Mouse (Mus musculus): ENCODE measurements around the gene Ppfibp1. TPM values are rescaled to one million over a fixed set of nuclear protein-coding genes. Genes with fewer than 3 reads are reported as not detected.

Ppfibp1 gene
- polyA plus RNA-seq, 1 experiment from 2014 or later: 17.8 TPM

DNA sequence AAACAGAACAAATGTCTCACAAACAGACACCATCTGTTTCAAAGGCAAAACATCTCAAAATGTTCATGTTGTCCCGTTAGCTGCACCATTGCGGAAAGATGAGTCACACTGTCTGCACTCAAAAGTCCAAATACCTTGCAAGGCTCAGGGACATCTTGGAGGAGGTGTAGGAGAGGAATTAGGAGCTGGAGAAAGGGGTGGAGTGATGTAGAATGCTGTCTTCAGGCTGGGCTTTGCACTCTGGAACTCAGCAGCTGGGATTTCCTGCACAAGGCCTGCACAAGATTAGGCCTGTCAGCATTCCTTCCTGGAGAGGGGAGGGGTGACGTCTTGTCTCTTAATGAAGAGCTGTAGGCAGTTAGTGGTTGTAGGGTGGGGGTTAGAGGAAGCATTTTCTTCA is 96.3 kb downstream of the Ppfibp1 start:
- no peak overlapping the region for H3K4me3 ChIP-seq (replicated peaks; ENCODE audit: low read length)
- WGBS: 60% methylated on average over 3 of the region's 3 CpGs
- no peaks in the 10 kb centered on the region for H3K27me3 ChIP-seq (replicated peaks; ENCODE audit: control insufficient read depth, insufficient read depth, low read length)
- ATAC-seq: no peak
- H3K9ac ChIP-seq (replicated peaks; ENCODE audit: low read depth, low read length): no peak overlapping the region
- H3K27ac ChIP-seq (ENCODE audit: low read length): no peak overlapping the region
- H3K4me2 ChIP-seq (ENCODE audit: low read length): no peak overlapping the region
- H3K4me1 ChIP-seq (replicated peaks; ENCODE audit: control insufficient read depth, insufficient read depth, low read length): peaks cover 8% of the 10 kb centered on the region
- H3K36me3 ChIP-seq (ENCODE audit: control insufficient read depth, insufficient read depth): no peaks in the 10 kb centered on the region
- H3K9me3 ChIP-seq (ENCODE audit: control insufficient read depth, low read length): no peaks in the 10 kb centered on the region

DNA sequence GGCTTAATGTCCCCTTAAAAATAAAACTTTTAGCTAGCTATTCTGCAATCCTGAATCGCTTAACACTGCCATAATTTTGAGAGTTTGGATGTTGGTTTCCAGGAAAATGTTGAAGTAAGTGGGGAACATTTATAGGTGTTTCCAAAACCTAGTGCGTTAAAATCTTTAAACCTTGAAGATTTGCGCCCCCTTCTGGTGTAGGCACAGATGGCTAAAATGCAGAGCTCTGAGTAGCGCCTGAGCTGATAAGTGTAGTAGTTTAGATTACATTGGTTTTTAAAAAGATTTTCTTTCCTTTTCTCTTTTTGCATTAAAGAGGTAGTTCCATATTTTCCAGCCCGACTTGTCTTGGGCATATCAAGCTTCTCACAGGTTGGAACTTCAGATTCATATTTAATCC is 105.9 kb downstream of the Ppfibp1 start:
- H3K4me2 ChIP-seq (ENCODE audit: low read length): no peak overlapping the region
- ATAC-seq: no peak

GRCm38 (mm10) chr6:146995391-146995790 is 107.1 kb downstream of the Ppfibp1 start:
- Histone ChIP-seq H3K9me3 (ENCODE audit: control insufficient read depth, low read length) (no peaks in the 10 kb centered on the region), H3K4me3 (replicated peaks; ENCODE audit: low read length) (no peak overlapping the region), H3K27ac (ENCODE audit: low read length) (no peak overlapping the region), H3K36me3 (ENCODE audit: control insufficient read depth, insufficient read depth) (no peaks in the 10 kb centered on the region), H3K9ac (replicated peaks; ENCODE audit: low read depth, low read length) (no peak overlapping the region), H3K4me1 (replicated peaks; ENCODE audit: control insufficient read depth, insufficient read depth, low read length) (no peaks in the 10 kb centered on the region), H3K4me2 (ENCODE audit: low read length) (no peak overlapping the region), H3K27me3 (replicated peaks; ENCODE audit: control insufficient read depth, insufficient read depth, low read length) (no peaks in the 10 kb centered on the region)
- no peak for ATAC-seq
- 89% methylated on average over 2 of the region's 2 CpGs for WGBS

More for the DNA sequence above, 105.9 kb downstream of the Ppfibp1 start:
- Histone ChIP-seq H3K27me3 (replicated peaks; ENCODE audit: control insufficient read depth, insufficient read depth, low read length) (no peaks in the 10 kb centered on the region), H3K9ac (replicated peaks; ENCODE audit: low read depth, low read length) (no peak overlapping the region), H3K4me3 (replicated peaks; ENCODE audit: low read length) (no peak overlapping the region), H3K9me3 (ENCODE audit: control insufficient read depth, low read length) (no peaks in the 10 kb centered on the region), H3K4me1 (replicated peaks; ENCODE audit: control insufficient read depth, insufficient read depth, low read length) (no peaks in the 10 kb centered on the region), H3K27ac (ENCODE audit: low read length) (no peak overlapping the region), H3K36me3 (ENCODE audit: control insufficient read depth, insufficient read depth) (no peaks in the 10 kb centered on the region)
- 40% methylated on average over 5 of the region's 5 CpGs for WGBS

- Histone ChIP-seq H3K36me3 (ENCODE audit: control insufficient read depth, insufficient read depth) (no peaks in the 10 kb centered on the region), H3K4me1 (replicated peaks; ENCODE audit: control insufficient read depth, insufficient read depth, low read length) (no peaks in the 10 kb centered on the region), H3K27me3 (replicated peaks; ENCODE audit: control insufficient read depth, insufficient read depth, low read length) (no peaks in the 10 kb centered on the region), H3K27ac (ENCODE audit: low read length) (no peak overlapping the region), H3K9me3 (ENCODE audit: control insufficient read depth, low read length) (no peaks in the 10 kb centered on the region), H3K4me2 (ENCODE audit: low read length) (no peak overlapping the region), H3K4me3 (replicated peaks; ENCODE audit: low read length) (no peak overlapping the region), H3K9ac (replicated peaks; ENCODE audit: low read depth, low read length) (no peak overlapping the region)
- 89% methylated on average over 6 of the region's 6 CpGs for WGBS
- no peak for ATAC-seq
These were observed 107.6 kb downstream of the Ppfibp1 start for GRCm38 (mm10) chr6:146995878-146996277.

DNA sequence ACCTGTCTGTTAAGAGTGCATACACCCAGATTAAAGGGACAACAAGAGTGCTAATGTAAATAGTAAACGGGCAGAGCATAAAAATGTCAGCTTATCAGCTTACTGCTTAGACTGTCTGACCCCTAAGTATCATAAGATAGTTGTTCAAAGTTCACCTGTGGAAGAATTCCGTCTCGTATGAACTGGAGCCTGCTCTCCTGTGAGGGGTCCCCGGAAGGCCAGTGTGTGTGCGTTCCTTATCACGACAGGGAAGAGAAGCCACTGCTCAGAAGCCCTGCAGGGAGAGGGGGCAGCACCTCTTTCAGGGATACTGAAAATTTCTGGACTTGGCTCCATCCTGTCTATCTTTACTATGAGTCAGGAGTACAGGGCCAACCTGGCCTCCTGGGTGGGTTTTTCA is 108.7 kb downstream of the Ppfibp1 start:
- no peaks in the 10 kb centered on the region for H3K36me3 ChIP-seq (ENCODE audit: control insufficient read depth, insufficient read depth)
- H3K4me1 ChIP-seq (replicated peaks; ENCODE audit: control insufficient read depth, insufficient read depth, low read length): no peaks in the 10 kb centered on the region
- no peaks in the 10 kb centered on the region for H3K9me3 ChIP-seq (ENCODE audit: control insufficient read depth, low read length)
- H3K9ac ChIP-seq (replicated peaks; ENCODE audit: low read depth, low read length): no peak overlapping the region
- H3K27ac ChIP-seq (ENCODE audit: low read length): no peak overlapping the region
- WGBS: 90% methylated on average over 6 of the region's 6 CpGs
- no peak overlapping the region for H3K4me3 ChIP-seq (replicated peaks; ENCODE audit: low read length)
- ATAC-seq: no peak
- H3K4me2 ChIP-seq (ENCODE audit: low read length): no peak overlapping the region
- H3K27me3 ChIP-seq (replicated peaks; ENCODE audit: control insufficient read depth, insufficient read depth, low read length): no peaks in the 10 kb centered on the region

- no peaks in the 10 kb centered on the region for H3K27me3 ChIP-seq (replicated peaks; ENCODE audit: control insufficient read depth, insufficient read depth, low read length)
- 95% methylated on average over 4 of the region's 4 CpGs for WGBS
- H3K4me2 ChIP-seq (ENCODE audit: low read length): no peak overlapping the region
- H3K4me1 ChIP-seq (replicated peaks; ENCODE audit: control insufficient read depth, insufficient read depth, low read length): no peaks in the 10 kb centered on the region
- no peak for ATAC-seq
- H3K4me3 ChIP-seq (replicated peaks; ENCODE audit: low read length): no peak overlapping the region
- H3K36me3 ChIP-seq (ENCODE audit: control insufficient read depth, insufficient read depth): no peaks in the 10 kb centered on the region
- no peaks in the 10 kb centered on the region for H3K9me3 ChIP-seq (ENCODE audit: control insufficient read depth, low read length)
- H3K9ac ChIP-seq (replicated peaks; ENCODE audit: low read depth, low read length): no peak overlapping the region
- H3K27ac ChIP-seq (ENCODE audit: low read length): no peak overlapping the region
These were observed 110.4 kb downstream of the Ppfibp1 start for GRCm38 (mm10) chr6:146998710-146999109.

DNA sequence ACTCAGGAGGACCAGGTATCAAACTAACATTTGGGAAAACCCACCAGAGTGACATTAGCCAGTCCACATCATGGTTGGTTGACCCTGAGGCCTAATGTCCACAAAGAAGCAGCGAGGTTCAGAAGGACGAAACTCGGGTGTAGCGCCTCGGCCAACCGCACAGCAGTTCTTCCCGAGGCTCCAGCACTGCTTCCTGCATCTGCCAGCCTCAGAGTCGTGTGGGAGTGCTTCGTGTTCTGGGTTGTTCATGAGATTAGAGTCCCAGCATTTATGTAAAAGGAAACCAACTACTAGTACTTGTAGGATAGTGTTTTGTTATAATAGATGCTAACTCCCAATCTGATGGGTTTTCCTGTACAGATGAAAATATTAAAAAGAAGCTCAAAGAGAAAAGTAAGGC is 111.0 kb downstream of the Ppfibp1 start:
- no peak for ATAC-seq
- WGBS: 87% methylated on average over 9 of the region's 9 CpGs

DNA sequence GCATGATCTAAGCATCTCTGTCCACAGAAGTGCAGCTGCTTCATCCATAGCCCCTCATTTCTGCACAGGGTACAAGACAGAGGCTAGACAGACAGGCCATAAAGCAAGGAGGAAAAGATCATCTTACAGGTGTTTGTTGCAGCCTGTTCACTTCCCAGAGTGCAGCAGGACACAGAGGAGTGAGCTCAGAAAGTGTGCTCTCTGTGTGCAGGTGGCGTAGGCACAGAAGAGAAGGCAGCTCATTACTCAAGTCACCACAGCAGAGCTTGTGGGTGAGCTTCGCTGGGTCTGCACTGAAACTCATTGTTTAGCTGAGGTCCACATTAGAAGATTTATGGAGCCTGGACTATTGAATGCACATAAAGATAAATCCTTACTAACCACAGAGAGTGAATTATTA is 111.5 kb downstream of the Ppfibp1 start:
- no peaks in the 10 kb centered on the region for H3K27me3 ChIP-seq (replicated peaks; ENCODE audit: control insufficient read depth, insufficient read depth, low read length)
- no peak overlapping the region for H3K4me2 ChIP-seq (ENCODE audit: low read length)
- ATAC-seq: no peak
- H3K4me3 ChIP-seq (replicated peaks; ENCODE audit: low read length): no peak overlapping the region
- H3K9me3 ChIP-seq (ENCODE audit: control insufficient read depth, low read length): no peaks in the 10 kb centered on the region
- no peaks in the 10 kb centered on the region for H3K36me3 ChIP-seq (ENCODE audit: control insufficient read depth, insufficient read depth)
- 78% methylated on average over 2 of the region's 2 CpGs for WGBS
- no peak overlapping the region for H3K27ac ChIP-seq (ENCODE audit: low read length)
- H3K9ac ChIP-seq (replicated peaks; ENCODE audit: low read depth, low read length): no peak overlapping the region
- H3K4me1 ChIP-seq (replicated peaks; ENCODE audit: control insufficient read depth, insufficient read depth, low read length): no peaks in the 10 kb centered on the region

More for the DNA sequence above, 111.0 kb downstream of the Ppfibp1 start:
- Histone ChIP-seq H3K4me1 (replicated peaks; ENCODE audit: control insufficient read depth, insufficient read depth, low read length) (no peaks in the 10 kb centered on the region), H3K4me3 (replicated peaks; ENCODE audit: low read length) (no peak overlapping the region), H3K36me3 (ENCODE audit: control insufficient read depth, insufficient read depth) (no peaks in the 10 kb centered on the region), H3K4me2 (ENCODE audit: low read length) (no peak overlapping the region), H3K27ac (ENCODE audit: low read length) (no peak overlapping the region), H3K27me3 (replicated peaks; ENCODE audit: control insufficient read depth, insufficient read depth, low read length) (no peaks in the 10 kb centered on the region), H3K9ac (replicated peaks; ENCODE audit: low read depth, low read length) (no peak overlapping the region), H3K9me3 (ENCODE audit: control insufficient read depth, low read length) (no peaks in the 10 kb centered on the region)

- WGBS: 64% methylated on average over 3 of the region's 3 CpGs
- Histone ChIP-seq H3K4me2 (ENCODE audit: low read length) (no peak overlapping the region), H3K36me3 (ENCODE audit: control insufficient read depth, insufficient read depth) (no peaks in the 10 kb centered on the region), H3K27ac (ENCODE audit: low read length) (no peak overlapping the region), H3K27me3 (replicated peaks; ENCODE audit: control insufficient read depth, insufficient read depth, low read length) (no peaks in the 10 kb centered on the region), H3K4me3 (replicated peaks; ENCODE audit: low read length) (no peak overlapping the region), H3K4me1 (replicated peaks; ENCODE audit: control insufficient read depth, insufficient read depth, low read length) (no peaks in the 10 kb centered on the region), H3K9ac (replicated peaks; ENCODE audit: low read depth, low read length) (no peak overlapping the region), H3K9me3 (ENCODE audit: control insufficient read depth, low read length) (no peaks in the 10 kb centered on the region)
- no peak for ATAC-seq
These were observed 119.9 kb downstream of the Ppfibp1 start for GRCm38 (mm10) chr6:147008148-147008547.

DNA sequence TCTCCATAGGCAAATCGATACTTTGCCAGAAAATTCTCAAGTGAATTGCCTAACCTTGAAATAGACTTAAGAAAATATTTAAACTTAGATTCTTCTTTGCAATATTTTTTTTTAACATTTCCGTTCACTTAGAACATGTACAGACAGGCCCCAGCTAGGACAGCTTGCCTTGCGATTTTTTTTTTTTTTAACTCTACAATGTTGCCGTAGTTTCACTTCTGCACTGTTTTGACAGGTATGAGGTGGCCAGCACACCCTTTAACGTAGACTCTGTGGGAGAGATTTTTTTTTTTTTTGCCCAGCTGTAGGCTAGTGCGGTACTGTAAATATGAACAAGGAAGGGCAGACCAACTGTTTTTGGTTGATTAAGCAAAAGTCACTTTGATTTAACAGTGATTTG is 122.1 kb downstream of the Ppfibp1 start:
- Histone ChIP-seq H3K36me3 (ENCODE audit: control insufficient read depth, insufficient read depth) (no peaks in the 10 kb centered on the region), H3K4me2 (ENCODE audit: low read length) (no peak overlapping the region), H3K4me1 (replicated peaks; ENCODE audit: control insufficient read depth, insufficient read depth, low read length) (no peaks in the 10 kb centered on the region), H3K27me3 (replicated peaks; ENCODE audit: control insufficient read depth, insufficient read depth, low read length) (no peaks in the 10 kb centered on the region), H3K27ac (ENCODE audit: low read length) (no peak overlapping the region), H3K9me3 (ENCODE audit: control insufficient read depth, low read length) (no peaks in the 10 kb centered on the region), H3K4me3 (replicated peaks; ENCODE audit: low read length) (no peak overlapping the region), H3K9ac (replicated peaks; ENCODE audit: low read depth, low read length) (no peak overlapping the region)
- ATAC-seq: no peak
- WGBS: 84% methylated on average over 6 of the region's 6 CpGs

Measured in forebrain, embryonic 16.5 days (tissue).